Mouse (Mus musculus): ENCODE measurements at regions not wholly inside any gene's neighbourhood (a gene's known extent, or its start where the extent isn't known, plus 50 kb on each side); places are given as distances from the start of the nearest gene placed in this dataset.

DNA sequence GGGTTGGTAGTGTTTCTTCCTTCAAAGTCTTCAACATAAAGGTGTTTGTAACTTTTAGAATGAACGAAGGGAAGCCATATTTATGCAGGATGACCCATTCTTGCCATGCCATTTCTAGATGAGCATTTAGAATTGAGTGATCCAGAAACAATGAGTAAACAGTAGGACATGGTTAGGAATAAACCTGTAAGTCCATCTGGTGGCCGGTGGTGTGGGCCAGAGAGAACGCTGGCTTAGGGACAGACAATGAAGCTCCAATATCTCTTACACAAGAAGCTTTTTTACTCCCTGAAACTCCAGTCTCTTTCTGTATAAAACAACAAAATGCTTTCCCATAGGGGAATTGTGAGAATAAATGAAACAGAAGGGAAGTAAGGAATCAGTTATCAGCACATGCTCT is 296.9 kb upstream of the Clnk start:
- DNase-seq: no peak

DNA sequence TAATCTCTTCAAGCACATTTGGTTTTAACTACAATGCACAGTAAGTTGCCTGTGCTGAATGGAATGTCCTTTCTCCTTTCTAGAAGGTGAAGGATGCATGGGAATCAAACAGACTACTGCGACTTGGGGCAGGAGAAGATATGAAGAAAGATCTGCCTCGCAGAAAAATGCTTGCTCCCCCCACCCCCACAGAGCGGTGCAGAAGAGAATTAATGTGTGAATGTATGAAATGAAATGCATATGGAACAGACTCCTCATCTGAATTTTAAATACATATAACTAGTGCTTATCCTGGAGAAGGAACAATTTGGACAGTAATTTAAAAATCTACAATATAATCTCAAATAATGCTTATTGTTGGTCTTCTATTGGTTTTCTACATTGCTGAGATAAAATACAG is 283.0 kb upstream of the Clnk start:
- no peak for DNase-seq

DNA sequence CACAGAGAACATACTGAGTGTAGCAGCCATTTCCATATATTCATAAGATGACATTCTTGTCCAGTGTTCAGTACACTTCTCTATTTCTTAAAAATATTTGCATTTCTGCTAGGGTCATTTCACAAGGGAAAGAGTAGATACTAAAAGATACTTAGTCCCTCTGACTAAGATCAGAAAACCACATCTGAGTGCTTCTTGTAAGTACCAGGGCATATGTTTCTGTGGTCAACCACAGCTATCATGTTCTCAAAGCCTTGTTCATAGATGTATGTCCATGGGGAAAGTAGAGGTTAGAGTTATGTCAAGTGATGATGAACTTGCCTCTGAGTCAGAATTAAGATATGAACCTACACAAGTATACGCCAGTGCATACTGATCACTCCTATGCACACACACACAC is 279.2 kb upstream of the Clnk start:
- no peak for DNase-seq

DNA sequence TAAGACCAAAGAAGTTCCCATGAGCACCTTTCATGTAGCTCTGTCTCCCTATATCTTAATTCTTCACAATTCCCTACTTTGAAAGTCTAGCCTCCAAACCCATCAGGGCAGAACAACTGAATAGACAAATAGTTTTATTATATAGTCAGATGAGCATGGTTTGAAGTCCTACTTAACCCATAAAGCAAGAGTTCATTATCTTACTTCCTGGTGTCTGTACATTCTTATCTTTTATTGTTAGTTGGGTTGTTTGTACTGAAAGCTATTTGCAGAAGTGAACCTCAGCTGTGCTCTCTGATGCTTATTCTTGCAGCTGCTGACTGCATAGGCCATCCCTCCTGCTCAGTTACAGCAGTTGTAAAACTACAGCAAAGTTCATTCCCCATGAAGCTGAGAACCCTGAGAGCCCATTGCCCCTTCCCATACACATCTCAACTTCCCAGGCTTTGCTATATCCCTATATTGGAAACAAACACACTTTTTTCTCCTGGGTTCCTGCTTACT is 276.7 kb upstream of the Clnk start:
- no peak for DNase-seq

DNA sequence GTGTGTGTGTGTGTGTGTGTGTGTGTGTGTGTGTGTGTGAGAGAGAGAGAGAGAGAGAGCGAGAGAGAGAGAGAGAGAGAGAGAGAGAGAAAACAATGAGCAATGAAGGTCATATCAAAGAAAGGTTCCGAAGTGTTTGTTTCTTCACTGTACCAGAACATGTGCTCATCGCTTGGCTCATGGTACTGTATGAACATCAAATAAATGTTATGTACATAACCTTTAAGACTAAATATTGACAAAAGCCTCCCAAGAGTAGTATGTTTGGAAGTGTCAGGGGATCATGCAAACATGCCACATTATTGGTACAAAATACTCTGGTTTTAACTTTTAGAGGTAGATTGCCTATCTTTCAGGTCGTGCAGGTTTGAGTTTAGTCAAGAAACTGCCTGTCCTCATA is 275.3 kb upstream of the Clnk start:
- no peak for DNase-seq

DNA sequence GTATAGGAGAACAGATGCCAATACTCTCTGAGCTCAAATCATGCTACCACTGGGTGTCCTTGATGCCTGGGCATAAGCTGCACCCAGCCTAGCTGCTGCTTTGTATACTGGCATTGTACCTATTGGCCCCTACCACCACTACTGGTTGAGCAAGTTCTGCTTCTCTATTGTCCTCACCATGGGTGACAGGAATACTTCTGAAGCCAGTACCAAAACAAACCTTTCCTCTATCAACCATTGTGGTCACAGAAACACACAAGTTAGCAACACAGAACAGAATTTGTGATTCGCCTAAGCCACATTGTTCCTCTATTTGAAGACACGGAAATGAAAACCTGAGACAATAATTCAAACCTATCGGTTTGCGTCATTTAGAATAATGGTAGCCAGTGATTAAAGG is 274.3 kb upstream of the Clnk start:
- no peak for DNase-seq

DNA sequence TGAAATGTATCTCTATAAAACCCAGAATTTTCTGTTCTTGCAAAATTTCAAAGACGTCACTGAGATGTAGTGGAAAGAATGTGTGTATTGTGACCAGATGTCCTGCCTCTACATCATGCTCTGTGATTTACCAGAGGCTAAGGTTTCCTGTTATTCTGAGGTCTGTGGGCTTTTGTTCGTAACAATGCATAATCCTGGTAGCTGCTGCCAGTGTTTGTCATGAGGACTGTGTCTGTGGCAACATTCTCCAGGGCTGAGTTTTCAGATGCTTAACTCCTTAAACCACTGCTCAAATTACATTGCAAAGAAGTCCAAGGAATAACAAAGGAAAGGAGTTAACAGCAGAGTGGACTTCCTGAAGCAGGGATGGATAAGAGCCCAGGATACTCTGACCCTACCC is 269.0 kb upstream of the Clnk start:
- DNase-seq: no peak

DNA sequence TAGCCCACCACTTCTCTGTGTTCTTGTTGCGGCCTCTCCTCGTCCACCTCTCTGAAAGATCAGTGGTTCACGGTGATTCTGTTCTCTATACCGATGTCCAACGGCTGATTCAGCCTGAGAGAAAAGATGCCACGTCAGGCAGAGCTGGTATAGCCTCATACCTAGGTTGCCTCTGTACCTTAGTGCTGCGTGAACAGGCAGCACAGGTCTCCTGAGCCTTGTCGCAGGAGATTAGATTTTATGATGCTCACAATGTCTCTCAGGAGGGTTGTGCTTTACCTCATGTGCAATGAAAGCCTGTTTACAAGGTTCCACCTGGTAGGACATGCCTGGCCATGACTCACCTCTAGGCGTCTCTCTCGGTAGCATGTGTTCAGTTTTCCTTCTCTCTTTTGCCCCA is 267.6 kb upstream of the Clnk start:
- no peak for DNase-seq

DNA sequence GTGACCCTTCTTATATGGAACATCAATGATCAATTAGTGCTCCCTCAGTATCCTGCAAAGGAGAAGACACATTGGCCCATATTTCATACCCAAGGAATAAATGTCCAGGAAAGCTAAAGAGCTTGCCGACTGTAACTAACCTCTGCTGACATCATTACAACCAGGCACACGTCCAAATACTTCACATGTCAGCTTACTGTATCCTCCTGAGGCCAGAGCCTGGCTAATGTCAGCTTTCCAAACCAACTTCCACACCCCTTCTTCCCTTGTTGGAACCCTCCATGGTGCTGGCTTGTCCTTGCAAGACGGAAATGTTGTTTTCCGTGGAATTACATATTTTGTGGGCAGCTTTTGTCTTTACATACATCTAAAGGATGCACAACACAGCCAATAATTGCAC is 267.0 kb upstream of the Clnk start:
- DNase-seq: peak; percentile 18 to 29

DNA sequence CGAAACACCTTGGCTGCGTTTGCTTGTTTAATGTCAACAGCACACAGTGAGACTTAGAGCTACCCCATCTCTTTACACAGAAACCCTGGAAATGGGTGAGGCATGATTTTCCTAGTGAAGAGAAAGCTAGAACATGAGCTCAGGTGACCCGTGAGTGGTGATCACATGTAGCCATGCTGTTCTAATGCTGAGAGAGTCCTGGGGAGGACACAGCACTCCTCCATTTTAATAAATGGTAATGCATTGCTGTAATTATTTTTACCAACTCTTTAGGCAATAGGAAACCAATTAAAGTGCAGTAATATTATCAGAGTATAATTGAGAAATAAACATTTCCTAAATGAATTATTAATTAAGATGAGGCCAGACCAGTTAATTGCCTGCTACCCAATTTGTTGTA is 261.8 kb upstream of the Clnk start:
- no peak for DNase-seq

DNA sequence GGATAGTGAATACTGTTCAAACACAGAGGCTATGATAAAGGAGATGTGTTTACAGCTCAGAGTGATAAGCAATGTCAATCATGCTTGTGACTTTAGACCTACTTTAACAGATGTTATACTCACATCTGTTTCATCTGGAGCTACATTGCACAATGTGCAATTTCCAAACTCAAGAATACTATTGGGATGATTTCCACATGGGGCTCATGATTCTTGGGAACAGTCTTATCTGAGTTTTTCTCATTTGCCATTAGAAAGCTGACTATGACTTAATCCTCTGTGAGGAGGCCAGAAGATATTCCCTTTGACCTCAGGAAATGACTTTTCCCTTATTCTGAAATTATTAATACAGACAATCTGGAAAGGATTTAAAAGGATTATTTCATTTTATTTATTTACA is 252.3 kb upstream of the Clnk start:
- peak; percentile 42 to 70 for DNase-seq

DNA sequence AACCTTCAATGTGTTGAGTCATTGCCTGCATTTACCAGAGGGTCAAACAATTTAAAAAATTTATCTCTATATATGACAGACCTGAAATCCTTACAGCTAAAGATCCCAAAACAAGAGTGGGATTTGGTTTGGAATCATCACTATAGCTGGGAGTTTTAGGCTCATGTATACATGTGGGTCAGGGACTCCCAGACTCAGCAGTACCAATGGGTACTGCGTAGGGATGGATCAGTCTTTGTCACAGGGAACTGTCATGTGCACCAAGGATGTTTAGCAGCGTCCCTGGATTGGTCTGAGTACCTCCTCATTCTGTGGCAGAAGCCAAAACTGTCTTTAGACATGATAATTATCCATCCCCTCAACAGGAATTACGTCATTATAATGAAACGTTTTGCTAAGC is 250.2 kb upstream of the Clnk start:
- no peak for DNase-seq

DNA sequence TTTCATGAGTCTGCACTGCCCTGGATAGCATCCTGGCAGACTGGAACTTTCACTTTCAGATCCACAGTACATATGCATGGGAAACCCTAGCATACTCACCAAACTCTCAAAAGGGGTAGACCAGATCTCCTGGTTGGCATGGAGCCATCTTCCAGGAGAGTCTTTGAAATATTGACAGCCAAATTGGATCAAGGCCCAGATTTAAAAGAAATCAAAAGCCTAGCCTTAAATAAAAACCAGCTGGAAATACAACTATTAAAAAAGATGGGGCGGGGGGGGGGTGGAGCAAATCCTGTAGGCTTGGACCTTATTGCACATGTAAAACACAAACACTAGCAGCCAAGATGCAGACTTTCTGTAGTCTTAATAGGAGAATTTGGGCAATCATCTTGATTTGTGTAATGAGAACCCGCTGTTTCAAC is 249.7 kb upstream of the Clnk start:
- DNase-seq: peak in 1 of 2 experiments; percentile 4

DNA sequence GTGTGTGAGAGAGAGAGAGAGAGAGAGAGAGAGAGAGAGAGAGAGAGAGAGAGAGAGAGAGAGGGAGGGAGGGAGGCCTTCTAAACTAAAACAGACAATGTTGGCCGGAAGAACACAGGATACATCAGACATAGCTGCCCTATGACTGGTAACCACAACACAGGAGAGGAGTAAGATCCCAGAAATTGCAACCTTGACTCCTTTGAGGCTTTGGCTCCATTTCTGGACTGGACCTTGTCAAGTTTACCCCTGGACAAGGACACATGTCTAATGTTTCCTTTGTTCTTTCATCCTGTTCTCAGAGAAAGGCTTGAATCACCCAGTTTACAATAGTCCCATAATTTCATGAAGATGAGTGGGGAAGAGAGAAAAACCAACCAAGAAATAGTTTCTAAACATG is 233.7 kb upstream of the Clnk start:
- DNase-seq: no peak

DNA sequence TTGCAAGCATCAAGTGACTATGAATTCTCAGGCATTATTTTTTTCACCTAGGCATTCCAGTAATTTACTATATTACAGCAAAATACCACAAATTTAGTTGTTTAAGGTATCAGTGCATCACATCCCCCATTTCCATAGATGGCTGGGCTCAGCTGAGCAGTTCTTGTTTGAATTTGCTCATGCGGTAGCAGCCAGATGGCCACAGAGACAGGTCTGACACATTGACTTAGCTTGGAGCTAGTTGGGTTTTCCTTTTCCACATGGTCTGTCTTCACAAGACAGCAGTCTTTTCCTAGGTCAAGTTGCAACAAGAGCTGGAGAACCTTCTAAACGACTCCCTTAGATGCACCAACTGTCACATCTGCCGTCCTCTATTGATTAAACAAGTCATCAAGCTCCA is 232.9 kb upstream of the Clnk start:
- no peak for DNase-seq

DNA sequence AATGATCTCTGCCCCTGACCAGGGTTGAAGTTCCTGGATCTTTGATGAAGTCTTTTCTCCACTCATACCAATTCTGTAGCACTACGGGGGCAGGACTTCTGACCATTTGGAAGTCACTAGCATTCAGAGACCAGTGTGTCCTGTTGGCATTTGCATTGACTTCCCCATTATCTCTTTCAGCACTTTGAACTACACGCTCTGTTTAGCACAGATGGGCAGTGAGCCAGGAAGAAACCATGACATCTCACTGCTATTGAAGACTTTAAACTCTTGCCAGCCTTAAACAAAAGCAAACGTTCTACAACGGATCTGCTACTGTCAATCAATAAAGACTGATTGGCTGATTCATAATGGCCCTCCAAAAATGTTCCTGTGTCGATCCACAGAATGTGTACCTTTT is 222.5 kb upstream of the Clnk start:
- no peak for DNase-seq

DNA sequence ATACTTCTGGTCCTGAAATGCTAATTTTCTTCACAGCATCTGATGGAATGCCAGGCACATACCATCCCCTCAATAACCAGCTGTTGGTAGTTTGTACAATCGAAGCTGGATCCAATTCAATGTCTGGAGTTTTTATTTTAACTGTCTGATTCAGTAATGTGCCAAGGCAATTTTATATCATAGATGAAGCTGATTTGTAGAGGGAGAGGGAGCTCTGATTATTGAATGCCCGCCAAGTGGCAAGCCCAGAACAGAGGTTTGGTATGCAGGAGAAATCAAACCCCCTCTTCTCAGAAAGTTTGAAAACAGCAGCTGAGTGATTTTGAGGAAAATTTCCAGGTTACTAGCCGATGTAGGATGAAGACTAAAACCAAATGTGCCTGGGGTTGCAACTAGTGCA is 218.3 kb upstream of the Clnk start:
- no peak for DNase-seq

DNA sequence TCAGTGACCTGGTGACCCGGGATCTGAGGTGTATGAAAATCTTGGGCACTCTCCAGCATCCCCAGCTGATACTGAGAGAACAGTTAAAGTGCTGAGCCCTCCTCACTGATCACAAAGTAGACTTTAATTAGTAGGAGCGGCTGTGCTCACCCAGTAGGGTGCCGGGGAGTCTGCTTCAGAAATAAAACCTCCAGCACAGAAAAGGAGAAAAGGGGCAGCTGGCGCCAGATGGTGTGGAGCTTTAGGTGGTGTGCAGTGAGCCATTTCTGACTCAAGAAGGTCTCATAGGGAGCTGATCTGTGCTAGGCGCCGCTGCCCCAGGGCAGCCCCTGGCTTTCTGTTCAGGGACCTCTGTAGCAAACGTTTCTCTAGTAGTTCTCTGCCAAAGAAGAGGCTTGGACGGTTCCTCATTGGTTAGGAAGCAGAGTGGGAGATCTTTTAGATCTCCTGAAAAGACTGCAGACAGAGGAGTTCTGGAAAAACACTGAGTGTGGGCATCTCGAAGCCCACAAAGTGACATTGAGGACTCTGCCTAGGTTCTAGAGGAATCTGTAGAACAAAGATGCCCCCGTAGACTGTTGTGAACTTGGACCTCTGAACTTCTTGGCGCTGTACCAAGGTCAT is 200.1 kb upstream of the Clnk start:
- DNase-seq: no peak

DNA sequence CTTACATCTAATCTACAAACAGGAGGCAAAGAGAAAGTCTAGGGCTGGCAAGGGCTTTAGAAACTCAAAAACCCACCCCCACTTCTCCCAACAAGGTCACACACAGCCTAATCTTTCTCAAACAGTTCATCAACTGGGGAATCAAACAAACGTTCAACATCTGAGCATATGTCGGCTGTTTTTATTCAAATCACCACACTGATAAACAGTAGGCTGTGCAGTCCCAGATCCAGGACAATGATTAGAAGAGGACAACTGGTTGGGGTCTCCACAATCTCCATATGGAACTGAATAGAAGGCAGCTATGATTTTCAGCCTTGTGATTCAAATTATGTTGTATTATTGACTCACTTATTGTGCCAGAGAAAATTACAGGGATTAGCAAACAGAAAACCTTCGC is 193.1 kb upstream of the Clnk start:
- no peak for DNase-seq

DNA sequence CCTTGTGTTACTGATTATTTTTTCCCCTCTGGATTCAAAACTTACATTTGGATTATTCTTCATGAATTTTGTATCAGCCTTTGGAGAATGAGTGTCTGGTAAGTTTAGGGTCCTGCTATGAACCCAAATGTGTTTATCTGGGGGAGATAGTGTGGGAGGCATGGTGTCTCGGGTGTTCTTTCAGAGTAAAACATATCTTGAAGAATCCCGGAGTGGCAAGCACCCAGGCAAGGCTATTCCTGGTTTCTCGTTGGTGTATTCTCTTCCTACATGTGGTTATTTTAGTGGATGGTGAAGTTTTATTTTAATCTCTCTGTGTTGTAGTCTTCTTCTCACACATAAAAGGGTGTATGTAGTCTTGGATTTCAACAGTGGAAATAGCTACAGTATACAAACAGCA is 186.4 kb upstream of the Clnk start:
- DNase-seq: no peak

DNA sequence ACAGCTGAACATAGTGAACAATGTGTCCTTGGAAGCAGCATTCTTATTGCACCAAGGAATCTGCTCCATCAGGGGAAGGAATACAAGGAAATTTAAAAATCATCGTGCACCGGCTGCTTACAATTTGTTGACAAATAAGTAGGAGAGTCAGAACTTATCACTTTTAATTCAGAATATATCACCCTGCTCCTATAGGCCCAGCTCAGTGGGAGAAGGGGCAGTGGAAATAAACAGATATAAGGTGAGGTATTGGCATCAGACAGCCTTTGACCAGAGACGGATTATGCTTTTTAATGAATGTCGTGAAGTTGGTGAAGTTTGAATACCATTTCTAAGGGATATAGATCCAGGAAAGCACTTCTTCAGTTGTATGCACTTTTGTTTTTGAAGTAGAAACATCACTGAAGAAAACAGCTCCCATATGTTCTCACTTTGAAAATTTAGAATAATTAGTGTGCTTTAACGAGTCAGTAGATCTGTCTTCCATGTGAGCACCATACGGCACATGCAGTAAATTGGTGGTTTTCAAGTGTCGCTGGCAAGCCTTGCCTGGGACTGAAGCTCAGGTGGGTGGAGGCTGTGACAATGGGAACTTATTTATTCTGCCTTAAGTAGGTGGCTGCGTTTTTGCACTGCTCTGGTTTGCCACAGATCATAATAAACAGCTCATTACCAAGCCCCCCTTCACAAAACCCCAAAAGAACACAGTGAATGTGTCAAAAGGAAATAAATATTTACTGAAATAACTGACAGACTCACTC is 176.1 kb upstream of the Clnk start:
- no peak for DNase-seq

DNA sequence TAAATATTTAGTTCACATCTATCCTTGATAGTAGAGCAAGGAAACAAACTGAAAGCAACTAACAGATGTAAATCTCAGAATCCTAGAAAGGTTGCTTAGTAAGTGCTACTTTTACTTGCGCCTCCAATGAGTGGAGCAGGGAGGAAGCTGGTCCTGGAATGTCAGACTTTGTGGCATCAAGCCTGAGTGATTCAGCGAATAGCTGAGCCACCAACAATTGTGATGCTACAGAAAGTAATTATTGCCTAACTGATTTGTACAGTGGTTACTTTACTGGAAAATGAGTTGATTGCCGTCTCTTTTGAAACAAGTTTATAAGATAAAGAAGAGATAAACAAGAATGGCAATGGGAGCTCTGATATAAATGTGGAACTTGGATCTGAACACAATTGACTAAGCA is 173.9 kb upstream of the Clnk start:
- DNase-seq: no peak

DNA sequence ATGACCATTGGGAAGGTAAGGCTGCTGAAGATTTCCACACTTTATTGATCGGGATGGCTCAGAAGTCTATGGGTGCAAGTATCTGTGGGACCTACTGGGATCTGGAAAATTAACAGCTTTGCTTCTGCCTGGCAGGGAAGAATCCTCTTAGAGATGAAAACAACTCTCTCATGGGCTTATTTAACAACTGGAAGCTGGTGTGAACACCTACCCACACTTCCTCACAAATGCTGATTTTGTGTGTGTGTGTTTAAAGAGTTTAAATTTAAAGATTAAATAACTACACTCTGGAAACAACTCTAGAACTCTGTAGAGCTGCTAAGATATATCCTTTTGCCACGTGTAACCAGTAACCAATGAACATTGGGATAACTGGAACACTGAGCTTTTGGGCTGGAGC is 172.5 kb upstream of the Clnk start:
- no peak for DNase-seq

DNA sequence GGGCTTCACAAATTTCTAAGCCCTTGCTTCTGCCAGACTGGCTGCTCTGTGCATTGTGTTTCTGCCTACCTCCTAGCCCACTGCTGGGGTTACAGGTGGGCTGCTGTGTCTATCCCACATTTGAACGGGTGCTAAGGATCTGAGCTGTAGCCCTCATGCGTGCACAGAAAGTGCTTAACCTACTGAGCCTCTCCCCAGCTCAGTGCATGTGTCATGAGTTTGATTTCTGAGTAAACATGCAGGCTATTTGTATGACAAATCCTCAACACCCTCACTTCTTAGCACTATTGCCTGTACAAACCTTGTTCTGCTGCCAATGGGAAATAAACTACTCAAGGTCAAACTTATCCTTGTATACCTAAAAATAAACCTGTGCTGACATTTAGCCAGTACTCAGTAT is 163.9 kb upstream of the Clnk start:
- DNase-seq: no peak

All from heart, adult 18-20 months (tissue).